Mouse (Mus musculus) hindlimb bud, embryonic 11.5 days (tissue): ENCODE data around the gene Gfer.
"Not testable (repeated sequence)": the region's sequence is repeated elsewhere in the genome, so short reads cannot be mapped to it uniquely, and the experiment has no call there.

Experiments used
- DNase-seq: peaks from one replicate; pipeline ENCODE4 v3.0.0-alpha.2; 2012; ENCODE audit warnings: low read depth, low spot score; ENCODE audit errors: extremely low spot score

The Gfer gene

DNA sequence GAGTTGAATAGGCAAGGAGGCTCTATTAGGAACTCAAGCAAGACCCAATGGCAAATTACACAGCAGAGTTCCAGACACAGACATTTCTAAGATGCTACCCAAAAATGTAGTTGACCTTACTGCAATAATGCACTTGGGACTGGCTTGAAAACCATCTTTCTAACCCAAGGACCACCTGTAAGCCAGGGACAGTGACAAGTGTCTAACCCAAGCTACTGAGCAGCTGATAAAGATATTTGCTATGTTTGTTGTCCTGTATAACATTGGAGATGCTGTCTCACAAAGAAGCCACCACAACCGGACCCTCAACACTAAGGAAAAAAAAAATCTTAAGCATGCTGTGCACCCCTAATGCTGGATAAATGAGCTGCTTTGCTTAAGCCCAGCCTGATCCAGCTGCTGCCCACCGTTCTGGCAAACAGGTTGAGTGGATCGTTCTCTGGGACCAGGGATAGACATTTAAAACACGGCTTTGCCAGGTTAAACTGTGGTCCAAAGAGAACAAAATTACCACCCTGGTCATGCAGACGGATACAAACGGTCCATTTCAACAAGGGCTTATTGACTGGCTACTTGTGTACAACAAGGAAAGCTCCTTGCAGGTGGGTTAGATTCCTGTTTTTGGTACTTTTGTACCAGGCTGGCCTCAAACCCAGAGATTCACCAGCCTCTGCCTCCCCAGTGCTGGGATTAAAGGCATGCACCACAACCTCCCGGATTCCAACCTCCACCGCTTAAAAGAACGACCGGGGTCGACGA lies 27.3 kb upstream of the Gfer start:
- no peak for DNase-seq

DNA sequence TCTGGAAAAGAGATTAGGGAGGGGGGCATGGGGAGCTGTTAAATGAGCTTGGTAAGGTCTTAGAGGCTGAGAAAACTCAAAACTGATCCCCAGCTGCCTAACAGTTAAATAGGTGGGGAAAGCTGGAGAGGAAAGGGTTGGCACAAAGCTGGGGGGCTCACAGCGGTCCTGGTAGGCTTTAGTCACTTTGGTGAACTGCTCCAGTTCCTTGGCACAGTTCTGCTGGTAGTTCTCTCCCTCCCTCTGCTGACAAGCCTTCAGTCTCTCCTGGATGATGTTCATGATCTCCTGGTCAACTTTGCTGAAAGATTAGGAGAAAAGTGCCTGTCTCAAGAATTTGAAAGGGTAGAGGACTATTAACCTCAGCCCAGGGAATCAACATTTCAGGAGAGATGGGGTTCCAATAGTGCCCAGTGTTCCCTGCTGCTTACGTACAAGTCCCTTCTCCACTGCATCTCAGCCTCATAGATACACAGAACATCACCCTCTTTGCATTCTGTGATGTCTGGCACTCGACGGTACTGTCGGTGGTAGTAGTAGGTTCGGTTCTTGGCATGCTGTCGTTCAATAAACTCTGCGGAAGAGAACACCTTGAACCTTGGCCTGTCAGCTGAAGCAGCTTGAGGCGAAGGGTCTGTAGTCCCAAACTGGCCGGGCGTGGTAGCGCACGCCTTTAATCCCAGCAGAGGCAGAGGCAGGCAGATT lies 26.4 kb upstream of the Gfer start:
- DNase-seq = no peak

DNA sequence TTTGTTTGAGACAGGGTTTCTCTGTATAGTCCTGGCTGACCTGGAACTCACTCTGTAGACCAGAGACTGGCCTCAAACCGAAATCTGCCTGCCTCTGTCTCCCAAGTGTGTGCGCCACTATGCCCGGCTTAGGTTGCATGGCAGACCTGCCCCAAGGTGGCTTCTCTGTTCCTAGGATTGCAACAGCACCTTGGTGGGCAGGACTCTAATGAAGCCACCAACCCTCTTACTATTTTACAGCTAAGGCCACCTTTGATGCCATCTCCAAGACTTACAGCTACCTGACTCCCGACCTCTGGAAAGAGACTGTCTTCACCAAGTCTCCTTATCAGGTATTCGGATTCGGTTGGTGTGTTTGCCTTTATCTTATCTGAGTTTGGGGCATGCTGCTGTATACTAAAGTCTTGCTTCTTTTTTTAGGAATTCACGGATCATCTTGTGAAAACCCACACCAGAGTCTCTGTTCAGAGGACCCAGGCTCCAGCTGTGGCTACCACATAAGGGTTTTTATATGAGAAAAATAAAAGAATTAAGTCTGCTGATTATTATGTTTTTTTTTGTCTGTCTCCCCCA lies 25.5 kb upstream of the Gfer start:
- not testable (repeated sequence) for DNase-seq

DNA sequence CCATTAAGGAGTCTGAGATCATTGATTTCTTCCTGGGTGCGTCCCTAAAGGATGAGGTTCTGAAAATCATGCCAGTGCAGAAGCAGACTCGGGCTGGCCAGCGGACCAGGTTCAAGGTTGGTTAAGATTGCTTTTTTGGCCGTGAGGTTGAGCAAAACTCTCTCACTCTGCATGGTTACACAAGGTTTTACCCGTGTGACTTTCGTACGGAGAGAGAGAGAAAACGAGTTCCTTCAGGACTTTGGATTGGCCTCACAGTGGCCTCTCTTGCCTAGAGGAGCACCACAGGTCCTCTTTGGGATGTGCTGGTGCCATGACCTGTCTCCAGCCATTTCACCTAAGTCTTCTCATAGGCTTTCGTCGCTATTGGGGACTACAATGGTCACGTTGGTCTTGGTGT lies 24.7 kb upstream of the Gfer start:
- DNase-seq = not testable (repeated sequence)

DNA sequence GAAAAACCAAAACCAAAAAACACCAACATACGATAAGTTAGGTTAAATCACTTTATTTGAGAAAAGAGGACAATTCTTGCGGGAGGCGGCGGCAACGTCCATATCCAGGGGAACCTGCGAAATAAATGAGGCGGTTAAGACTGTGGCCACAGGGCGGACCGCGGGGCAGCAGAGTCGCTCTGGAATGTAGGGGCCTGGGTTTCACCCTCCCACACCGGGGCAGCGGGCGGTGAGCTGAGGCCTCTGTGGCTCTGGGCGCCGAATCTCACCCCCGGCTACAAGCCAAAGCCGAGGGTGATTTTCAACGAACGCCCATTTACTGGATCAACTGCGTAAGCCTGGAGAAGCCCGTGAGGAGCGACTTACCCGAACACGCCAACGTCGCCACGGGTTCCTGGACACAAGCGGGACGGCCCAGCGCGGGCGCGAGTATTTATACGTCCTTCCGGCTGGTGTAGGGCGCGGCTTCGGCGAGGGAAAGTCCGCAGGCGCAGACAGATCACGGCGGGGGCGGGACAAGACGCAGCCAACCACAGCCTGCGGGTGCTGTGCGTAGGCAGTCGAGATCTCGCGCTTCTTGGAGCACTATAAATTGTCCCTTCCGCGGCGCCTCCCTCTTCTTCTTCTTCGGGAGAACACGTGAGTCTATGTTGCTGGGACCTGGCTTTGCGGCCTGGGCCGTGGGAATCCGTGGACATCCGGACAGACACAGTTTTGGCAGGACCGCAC lies 23.7 kb upstream of the Gfer start:
- peak; percentile 90 for DNase-seq

DNA sequence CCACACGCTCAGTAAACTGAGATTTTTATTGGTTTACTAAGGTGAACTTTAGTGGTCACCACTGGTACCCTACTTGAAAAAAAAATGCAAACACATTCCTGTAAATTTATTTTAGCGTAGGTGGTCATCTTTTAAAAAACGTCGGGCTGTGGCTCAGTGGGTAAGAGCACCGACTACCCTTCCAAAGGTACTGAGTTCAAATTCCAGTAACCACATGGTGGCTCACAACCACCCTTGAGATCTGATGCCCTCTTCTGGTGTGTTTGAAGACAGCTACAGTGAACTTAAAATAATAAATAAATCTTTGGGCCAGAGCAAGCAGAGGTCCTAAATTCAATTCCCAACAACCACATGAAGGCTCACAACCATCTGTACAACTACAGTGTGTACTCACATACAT lies 23.0 kb upstream of the Gfer start:
- not testable (repeated sequence) for DNase-seq

DNA sequence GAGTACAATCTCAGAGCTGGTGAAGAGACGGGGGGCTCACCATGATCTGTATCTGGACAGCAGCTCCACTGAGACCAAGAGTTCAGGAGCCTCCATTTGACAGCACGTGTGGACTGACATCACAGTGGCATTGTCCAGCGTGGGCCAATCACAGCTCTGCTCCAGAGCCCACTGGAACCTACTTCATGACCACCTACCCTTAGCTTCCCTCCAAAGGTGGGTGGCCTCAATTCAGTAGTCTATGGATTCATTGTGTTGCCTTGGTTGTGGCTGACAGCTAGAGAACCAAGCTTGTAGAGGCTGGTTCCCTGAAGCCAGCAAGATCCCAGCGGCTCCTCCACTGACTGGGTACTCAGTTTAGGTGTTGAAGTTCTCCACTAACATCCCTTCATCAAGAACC lies 22.0 kb upstream of the Gfer start, which contains the start of the genes Rnf151 and Rps2:
TSS of gene Rnf151 (minus strand) at position 121 of the 400 bp plus-strand sequence.
TSS of gene Rps2 (plus strand) at position 174 of the 400 bp plus-strand sequence.
- no peak for DNase-seq

DNA sequence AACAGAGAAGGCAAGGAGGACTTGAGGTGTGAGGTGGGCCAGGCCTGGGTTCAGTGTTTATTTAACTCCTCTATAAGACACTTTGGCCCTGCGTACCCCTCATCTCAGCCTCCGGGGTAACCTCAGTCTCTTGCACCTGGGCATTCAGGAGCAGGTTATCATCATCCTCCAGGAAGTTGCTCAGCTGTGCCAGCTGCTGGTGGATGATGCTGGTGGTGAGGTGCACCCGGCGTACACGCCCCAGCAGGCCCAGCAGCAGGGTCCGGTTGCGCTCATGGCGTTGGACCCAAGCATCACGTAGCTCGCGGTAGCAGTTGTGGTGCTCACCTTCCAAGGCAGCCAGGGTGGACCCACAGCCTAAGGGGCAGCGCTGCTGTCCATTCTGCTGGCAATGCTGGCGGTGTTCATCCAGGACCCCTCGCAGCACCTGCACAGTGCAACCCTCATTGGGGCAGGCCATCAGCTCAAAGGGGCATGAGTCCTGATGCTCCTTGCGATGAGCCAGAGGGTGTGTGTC lies 20.3 kb upstream of the Gfer start:
- DNase-seq = no peak

DNA sequence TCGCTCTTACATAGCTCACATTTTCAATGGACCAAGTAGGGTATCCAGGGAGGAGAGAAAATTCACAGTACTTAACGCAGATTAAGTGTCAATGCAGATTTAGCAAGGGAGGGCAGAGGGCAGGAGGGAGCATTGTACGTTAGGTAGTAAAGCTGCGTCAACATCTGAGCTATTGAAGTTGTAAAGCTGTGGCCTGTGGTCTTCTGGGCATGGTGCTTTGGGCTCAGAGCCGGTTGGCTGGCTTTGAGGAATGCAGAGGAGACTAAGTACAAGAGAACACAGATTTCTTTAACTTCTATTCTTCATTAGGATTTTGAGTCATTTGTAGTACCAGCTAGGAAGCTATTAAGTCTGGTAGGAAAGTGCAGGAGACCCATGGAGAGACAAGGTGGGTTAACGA lies 19.6 kb upstream of the Gfer start:
- DNase-seq = no peak

DNA sequence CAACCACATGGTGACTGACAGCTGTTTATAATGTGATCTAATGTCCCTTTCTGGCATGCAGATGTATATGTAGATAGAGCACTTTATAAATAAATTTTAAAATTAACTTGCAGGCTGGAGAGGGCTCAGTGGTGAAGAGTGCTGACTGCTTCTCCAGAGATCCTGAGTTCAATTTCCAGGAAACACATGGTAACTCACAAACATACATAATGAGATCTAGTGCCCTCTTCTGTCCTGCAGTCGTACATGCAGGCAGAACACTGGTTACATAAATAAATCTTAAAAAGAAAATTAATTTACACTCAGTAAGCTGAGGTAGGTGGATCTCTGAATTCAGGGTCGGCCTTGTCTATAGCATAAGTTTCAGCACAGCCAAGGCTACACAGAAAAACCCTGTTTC lies 12.7 kb upstream of the Gfer start:
- no peak for DNase-seq

DNA sequence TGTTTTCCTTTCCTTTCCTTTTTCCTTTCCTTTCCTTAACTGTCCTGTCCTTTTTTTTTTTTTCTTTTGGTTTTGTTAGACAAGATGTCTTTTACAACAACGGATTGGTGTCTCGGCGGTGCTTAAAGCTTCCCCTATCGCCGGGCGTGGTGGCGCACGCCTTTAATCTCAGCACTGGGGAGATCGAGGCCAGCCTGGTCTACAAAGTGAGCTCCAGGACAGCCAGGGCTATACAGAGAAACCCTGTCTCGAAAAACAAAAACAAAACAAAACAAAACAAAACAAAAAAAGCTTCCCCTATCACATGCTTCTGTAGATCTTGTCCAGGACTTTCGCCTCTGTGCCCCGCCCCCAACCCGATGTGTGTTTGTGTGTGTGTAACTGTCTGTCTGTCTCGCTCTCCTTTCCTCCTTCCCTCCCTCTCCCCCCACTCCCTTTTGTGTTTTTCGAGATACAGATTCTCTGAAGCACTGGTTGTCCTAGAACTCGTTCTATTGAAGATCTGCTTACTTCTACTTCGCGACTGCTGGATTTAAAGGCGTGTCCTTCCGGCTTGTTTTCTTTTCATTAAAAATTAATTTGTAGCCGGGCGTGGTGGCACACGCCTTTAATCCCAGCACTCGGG lies 12.0 kb upstream of the Gfer start:
- no peak for DNase-seq

DNA sequence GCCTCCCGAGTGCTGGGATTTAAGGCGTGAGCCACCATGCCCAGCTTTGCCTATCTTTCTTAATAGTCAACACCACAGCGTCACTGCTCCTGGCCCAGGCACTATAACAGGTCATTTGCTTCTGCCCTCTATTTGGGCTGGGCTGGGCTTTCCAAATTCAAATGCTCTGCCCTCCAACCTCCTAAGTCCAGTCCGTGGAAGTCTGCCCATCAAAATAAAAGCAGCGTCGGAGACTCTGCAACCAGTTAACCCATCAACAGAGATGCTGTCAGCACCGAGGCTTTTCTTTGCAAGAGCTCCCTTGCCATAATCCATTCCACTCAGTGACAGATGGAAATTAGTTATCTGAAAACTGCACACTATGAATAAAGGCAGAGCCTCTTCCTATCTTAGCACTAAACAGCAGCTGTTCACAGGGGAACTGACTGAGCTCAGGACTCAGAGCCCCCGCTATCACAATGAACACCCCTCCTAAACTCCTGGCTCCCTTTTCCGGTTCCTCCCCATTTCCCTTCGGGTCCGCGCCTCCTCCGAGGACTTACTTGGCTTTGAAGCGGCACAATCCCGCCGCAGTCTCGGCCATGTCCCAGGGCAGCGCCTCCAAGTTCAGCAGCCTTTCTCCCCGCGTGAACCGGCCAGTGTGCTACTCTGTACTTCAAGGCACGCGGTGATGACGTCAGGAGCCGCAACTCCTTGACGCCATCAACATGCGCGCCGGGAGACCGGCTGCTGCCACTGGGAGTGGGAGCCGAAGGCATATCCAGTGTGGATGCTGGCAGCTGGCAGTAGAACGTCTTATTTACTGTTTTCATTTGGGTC lies 11.2 kb upstream of the Gfer start, which contains the start of gene Tbl3:
TSS of gene Tbl3 (minus strand) at position 679 of the 819 bp plus-strand sequence.
- peak; percentile 77 for DNase-seq

DNA sequence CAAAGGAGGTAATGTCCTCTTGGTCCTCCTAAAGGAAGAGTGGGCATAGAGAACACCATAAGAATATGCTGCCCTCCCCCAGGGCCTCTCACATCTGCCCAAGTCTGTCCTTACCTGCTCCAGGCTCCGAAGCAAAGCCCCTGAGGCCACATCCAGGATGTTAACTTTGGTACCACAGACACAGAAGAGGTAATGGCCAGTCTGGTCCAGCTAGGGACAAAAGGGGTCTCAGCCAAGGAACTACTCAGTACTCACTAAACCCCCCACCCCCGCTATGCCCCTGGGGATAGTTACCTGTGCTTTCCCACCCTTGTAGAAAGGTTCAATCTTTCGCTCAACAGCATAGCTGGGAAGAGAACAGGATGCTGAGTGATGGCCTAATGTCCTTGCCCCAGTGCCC lies 9.9 kb upstream of the Gfer start:
- DNase-seq = no peak

DNA sequence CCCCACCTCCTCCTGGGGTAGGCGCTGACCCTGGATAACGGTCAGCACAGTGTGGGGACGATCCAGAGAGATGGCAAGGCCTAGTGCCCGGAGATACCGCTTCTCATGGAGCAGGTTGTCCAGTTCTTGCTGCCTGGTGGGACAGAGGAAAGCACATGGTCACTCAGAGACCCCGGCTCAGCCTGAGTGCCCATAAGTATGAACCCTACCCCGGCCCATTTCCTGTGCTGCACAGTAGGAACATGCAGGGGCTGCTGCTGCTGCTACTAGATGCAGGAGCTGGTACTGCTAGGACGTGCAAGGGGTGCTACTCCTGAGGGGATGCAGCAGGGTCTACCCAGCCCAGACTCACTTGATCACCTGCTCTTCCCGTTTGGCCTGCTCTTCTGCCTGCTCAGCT lies 5.3 kb upstream of the Gfer start:
- no peak for DNase-seq

DNA sequence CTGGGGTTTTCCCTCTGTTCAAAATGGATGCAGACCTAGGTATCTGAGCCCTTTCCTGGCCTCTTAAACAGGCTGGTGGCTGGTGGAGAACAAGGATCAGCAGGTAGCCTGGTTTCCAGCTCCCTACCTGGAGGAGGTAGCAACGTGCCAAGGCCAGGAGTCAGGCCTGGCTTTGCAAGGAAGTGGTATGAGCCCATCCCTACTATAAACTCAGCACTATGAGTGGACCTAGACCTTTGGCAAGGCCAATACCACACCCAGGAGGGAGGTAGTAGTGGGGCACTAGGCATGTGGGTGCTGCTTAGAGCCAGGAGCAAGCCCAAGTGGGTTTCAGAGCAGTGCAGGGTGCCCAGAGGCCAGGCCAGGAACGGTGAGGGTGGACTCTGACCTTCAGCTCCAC lies 3.5 kb upstream of the Gfer start:
- no peak for DNase-seq

DNA sequence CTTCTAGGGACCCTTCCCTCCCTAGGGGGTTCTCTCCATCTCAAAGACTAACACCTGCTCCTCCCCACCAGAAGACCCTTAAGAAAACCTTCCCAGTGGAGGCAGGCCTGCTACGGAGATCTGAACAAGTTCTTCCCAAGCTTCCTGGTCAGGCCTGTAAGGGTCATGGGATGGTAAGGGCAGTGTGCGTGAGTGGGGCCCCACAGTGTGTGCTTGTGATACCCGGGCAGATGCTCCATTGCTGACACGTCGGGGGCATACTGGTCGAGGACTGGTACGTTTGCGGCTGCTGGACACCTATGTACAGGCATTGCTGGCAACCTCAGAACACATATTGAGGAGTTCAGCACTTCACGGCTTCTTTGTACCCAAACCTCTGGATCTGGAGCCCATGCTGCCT lies 2.8 kb upstream of the Gfer start:
- no peak for DNase-seq

DNA sequence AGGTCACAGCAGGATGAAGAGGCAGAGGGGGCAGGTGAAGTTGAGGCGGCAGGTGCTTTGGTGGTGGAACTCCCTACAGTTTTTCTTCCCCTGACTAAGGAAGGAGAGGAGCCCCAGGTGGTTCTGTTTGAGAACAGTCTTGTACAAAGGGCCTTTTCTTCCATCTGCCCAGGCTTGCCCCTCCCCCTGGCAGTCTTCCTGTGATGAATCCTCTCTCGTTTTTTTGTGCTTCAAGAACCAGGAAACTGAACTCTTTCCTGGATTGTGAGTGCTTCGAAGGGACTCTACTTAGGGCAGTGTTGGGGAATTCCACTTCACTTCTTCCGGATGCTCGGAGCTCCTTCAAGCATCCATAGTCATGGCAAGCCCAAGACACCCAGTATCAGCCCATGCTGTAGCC lies 2.0 kb upstream of the Gfer start:
- DNase-seq = no peak

DNA sequence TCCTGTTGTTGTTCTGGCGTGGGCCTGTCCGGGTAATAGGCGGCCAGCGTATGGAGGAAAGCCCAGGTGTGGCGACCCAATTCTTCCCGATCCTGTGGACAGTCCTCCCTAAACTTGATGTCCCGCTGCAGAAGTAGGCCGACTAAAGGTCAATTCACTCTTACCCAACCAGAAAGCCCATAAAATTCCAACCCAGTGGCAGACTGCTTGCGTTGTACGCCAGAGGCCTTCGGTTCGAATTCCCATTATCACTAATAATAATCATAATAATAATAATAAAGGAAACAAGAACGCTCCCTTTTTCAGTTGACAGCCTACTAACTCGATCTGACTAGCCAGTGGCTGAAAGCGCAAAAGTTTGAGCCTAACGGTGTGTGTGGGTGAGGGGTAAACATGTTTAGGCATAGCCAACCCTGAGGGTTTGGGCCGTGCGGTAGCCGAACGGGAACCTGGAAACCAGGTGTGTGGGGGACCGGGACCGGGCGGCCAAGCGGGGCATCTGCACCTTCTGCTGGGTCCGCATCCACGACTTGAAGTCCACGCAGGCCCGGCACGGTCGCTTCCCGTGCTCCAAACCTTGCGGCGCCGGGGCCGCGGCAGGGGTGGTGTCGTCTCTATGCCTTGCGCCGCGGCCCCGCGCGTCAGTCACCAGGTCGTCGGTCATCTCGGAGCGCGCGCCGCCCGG lies 488 bp downstream of the Gfer start:
- no peak for DNase-seq

DNA sequence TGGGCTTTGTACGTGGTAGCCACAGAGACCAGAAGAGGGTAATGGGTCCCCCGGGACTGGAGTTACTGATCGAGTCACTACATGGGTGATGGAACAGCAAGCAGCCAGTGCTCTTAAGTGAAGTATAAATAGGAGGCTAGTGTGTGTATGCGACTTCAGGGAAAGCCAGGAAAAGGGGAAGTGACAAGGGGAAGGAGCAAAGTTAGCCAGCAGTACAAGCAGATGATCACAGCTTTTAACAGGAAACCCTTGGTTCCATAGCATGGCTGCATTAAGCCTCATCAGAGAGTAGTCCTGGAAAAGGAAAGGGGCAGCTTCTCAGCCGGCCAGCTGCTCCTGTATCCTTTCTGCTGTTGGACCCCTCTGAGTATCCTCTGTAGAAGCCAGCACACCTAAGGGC lies 3.6 kb downstream of the Gfer start:
- DNase-seq = no peak
